Mouse (Mus musculus) CD4-positive helper T cell, adult 2 months (primary cell): Measurements from ENCODE around the gene Rnf7.

Experiments used
- DNase-seq: peaks from one replicate; pipeline ENCODE4 v3.0.0-alpha.2; 2012; ENCODE audit warnings: low read depth, missing footprints, low spot score

Gene Rnf7

GRCm38 (mm10) chr9:96470266-96470974, 8.1 kb downstream of the Rnf7 start:
- DNase-seq, result no peak

GRCm38 (mm10) chr9:96469556-96470265, 8.8 kb downstream of the Rnf7 start:
- DNase-seq, result no peak

- DNase-seq, result no peak
Measured at GRCm38 (mm10) chr9:96463708-96464107, 14.8 kb downstream of the Rnf7 start.

GRCm38 (mm10) chr9:96461607-96462006, 16.9 kb downstream of the Rnf7 start:
- DNase-seq, result peak; percentile 16

GRCm38 (mm10) chr9:96460117-96460865, 18.2 kb downstream of the Rnf7 start:
- no peak for DNase-seq

- DNase-seq, result no peak
Measured at GRCm38 (mm10) chr9:96455618-96456017, 22.9 kb downstream of the Rnf7 start.

GRCm38 (mm10) chr9:96452956-96453355, 25.5 kb downstream of the Rnf7 start:
- DNase-seq, result no peak

GRCm38 (mm10) chr9:96450900-96451720, 27.4 kb downstream of the Rnf7 start:
- DNase-seq, result no peak

GRCm38 (mm10) chr9:96449514-96449913, 29.0 kb downstream of the Rnf7 start:
- no peak for DNase-seq

GRCm38 (mm10) chr9:96445351-96445750, 33.1 kb downstream of the Rnf7 start:
- DNase-seq, result no peak

GRCm38 (mm10) chr9:96442081-96442480, 36.4 kb downstream of the Rnf7 start:
- peak; percentile 47 for DNase-seq

GRCm38 (mm10) chr9:96438334-96438871, 40.1 kb downstream of the Rnf7 start:
- DNase-seq, result peak; percentile 63

- DNase-seq, result peak; percentile 75
Measured at GRCm38 (mm10) chr9:96437805-96438333, 40.6 kb downstream of the Rnf7 start.

- DNase-seq, result peak; percentile 28
Measured at GRCm38 (mm10) chr9:96436901-96437804, 41.3 kb downstream of the Rnf7 start.

GRCm38 (mm10) chr9:96432575-96432974, 45.9 kb downstream of the Rnf7 start:
- DNase-seq, result no peak

GRCm38 (mm10) chr9:96431081-96431480, 47.4 kb downstream of the Rnf7 start:
- no peak for DNase-seq

- DNase-seq, result no peak
Measured at GRCm38 (mm10) chr9:96428336-96429046, 50.0 kb downstream of the Rnf7 start.

- DNase-seq, result no peak
Measured at GRCm38 (mm10) chr9:96424027-96424426, 54.4 kb downstream of the Rnf7 start.
